Mouse (Mus musculus): ENCODE measurements at regions not wholly inside any gene's neighbourhood (a gene's known extent, or its start where the extent isn't known, plus 50 kb on each side); places are given as distances from the start of the nearest gene placed in this dataset.

- H3K4me1 ChIP-seq (ENCODE audit: control insufficient read depth, insufficient read depth, low read depth, low read length): no peaks in the 10 kb centered on the region
Observed at GRCm38 (mm10) chr1:143901127-143901920, 102.6 kb downstream of the Rgs2 start.

DNA sequence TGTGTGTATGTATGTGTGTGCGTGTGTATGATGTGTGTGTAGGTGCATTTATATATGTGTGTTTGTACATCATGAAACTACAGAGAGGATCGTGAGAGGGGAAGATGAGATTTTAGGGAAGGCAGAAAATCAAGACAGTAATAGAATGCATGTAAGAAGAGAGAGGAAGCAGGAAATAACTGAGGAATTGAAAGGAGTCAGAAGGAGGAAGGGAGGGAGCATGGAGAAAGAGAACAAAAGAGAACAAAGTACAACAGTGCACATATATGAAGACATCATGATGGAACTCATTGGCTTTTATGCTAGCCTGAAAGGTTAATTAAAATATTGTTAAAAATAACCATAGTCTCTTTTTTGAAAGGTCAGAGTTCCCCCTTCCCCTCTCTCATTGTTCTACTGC is 111.4 kb downstream of the Uchl5 start:
- no peak for ATAC-seq
- 89% methylated on average over 2 of the region's 2 CpGs for WGBS

More at GRCm38 (mm10) chr1:143901127-143901920, 102.6 kb downstream of the Rgs2 start:
- Histone ChIP-seq H3K4me2 (ENCODE audit: low read length) (no peak overlapping the region), H3K4me3 (ENCODE audit: low read length) (no peak overlapping the region), H3K27ac (ENCODE audit: low read depth, low read length) (no peak overlapping the region), H3K9me3 (ENCODE audit: control insufficient read depth, low read length) (no peaks in the 10 kb centered on the region), H3K36me3 (ENCODE audit: control insufficient read depth, insufficient read depth, low read length) (no peaks in the 10 kb centered on the region), H3K9ac (ENCODE audit: low read depth, low read length) (no peak overlapping the region), H3K27me3 (replicated peaks; ENCODE audit: control insufficient read depth, insufficient read depth, low read length) (no peaks in the 10 kb centered on the region)
- 91% methylated on average over 6 of the region's 6 CpGs for WGBS
- no peak for ATAC-seq

DNA sequence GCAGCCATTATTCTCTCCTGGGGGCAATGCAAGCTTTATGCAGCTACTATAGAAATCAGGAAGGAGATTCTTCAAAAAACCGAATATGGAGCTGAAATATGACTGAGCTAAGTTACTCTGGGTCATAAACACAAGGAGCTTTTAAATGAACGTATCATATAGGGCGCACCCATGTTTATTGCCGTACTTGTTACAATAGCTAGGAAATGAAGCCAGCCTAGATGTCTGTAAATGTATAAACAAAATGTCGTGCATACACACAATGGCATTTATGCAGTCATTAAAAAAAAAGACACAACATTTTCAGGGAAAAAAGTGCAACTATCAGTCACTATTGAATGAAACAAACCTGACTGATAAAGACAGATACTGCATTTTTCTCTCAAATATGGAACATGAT is 111.0 kb downstream of the Uchl5 start:
- Histone ChIP-seq H3K27me3 (replicated peaks; ENCODE audit: control insufficient read depth, insufficient read depth, low read length) (no peaks in the 10 kb centered on the region), H3K4me2 (ENCODE audit: low read length) (no peak overlapping the region), H3K4me3 (ENCODE audit: low read length) (no peak overlapping the region), H3K9me3 (ENCODE audit: control insufficient read depth, low read length) (no peaks in the 10 kb centered on the region), H3K4me1 (ENCODE audit: control insufficient read depth, insufficient read depth, low read depth, low read length) (no peaks in the 10 kb centered on the region), H3K9ac (ENCODE audit: low read depth, low read length) (no peak overlapping the region), H3K36me3 (ENCODE audit: control insufficient read depth, insufficient read depth, low read length) (no peaks in the 10 kb centered on the region), H3K27ac (ENCODE audit: low read depth, low read length) (no peak overlapping the region)
- 89% methylated on average over 5 of the region's 5 CpGs for WGBS
- no peak for ATAC-seq

More for the DNA sequence above, 111.4 kb downstream of the Uchl5 start:
- Histone ChIP-seq H3K4me1 (ENCODE audit: control insufficient read depth, insufficient read depth, low read depth, low read length) (no peaks in the 10 kb centered on the region), H3K4me3 (ENCODE audit: low read length) (no peak overlapping the region), H3K9me3 (ENCODE audit: control insufficient read depth, low read length) (no peaks in the 10 kb centered on the region), H3K4me2 (ENCODE audit: low read length) (no peak overlapping the region), H3K27ac (ENCODE audit: low read depth, low read length) (no peak overlapping the region), H3K36me3 (ENCODE audit: control insufficient read depth, insufficient read depth, low read length) (no peaks in the 10 kb centered on the region), H3K27me3 (replicated peaks; ENCODE audit: control insufficient read depth, insufficient read depth, low read length) (no peaks in the 10 kb centered on the region), H3K9ac (ENCODE audit: low read depth, low read length) (no peak overlapping the region)

- ATAC-seq: no peak
- WGBS: 83% methylated on average over 1 of the region's 1 CpGs
- no peaks in the 10 kb centered on the region for H3K4me1 ChIP-seq (ENCODE audit: control insufficient read depth, insufficient read depth, low read depth, low read length)
- no peak overlapping the region for H3K4me2 ChIP-seq (ENCODE audit: low read length)
- no peaks in the 10 kb centered on the region for H3K9me3 ChIP-seq (ENCODE audit: control insufficient read depth, low read length)
- H3K9ac ChIP-seq (ENCODE audit: low read depth, low read length): no peak overlapping the region
- no peak overlapping the region for H3K4me3 ChIP-seq (ENCODE audit: low read length)
- H3K27me3 ChIP-seq (replicated peaks; ENCODE audit: control insufficient read depth, insufficient read depth, low read length): no peaks in the 10 kb centered on the region
- H3K27ac ChIP-seq (ENCODE audit: low read depth, low read length): no peak overlapping the region
- H3K36me3 ChIP-seq (ENCODE audit: control insufficient read depth, insufficient read depth, low read length): no peaks in the 10 kb centered on the region
Observed at GRCm38 (mm10) chr1:143886014-143886413, 108.9 kb downstream of the Uchl5 start.

- H3K9ac ChIP-seq (ENCODE audit: low read depth, low read length): no peak overlapping the region
- no peak overlapping the region for H3K4me2 ChIP-seq (ENCODE audit: low read length)
- no peak overlapping the region for H3K4me3 ChIP-seq (ENCODE audit: low read length)
- 72% methylated on average over 6 of the region's 6 CpGs for WGBS
- no peak overlapping the region for H3K27ac ChIP-seq (ENCODE audit: low read depth, low read length)
- no peak for ATAC-seq
- H3K27me3 ChIP-seq (replicated peaks; ENCODE audit: control insufficient read depth, insufficient read depth, low read length): no peaks in the 10 kb centered on the region
- no peaks in the 10 kb centered on the region for H3K9me3 ChIP-seq (ENCODE audit: control insufficient read depth, low read length)
- H3K36me3 ChIP-seq (ENCODE audit: control insufficient read depth, insufficient read depth, low read length): no peaks in the 10 kb centered on the region
- H3K4me1 ChIP-seq (ENCODE audit: control insufficient read depth, insufficient read depth, low read depth, low read length): no peaks in the 10 kb centered on the region
Observed at GRCm38 (mm10) chr1:143881192-143881591, 104.1 kb downstream of the Uchl5 start.

- Histone ChIP-seq H3K4me2 (ENCODE audit: low read length) (no peak overlapping the region), H3K9ac (ENCODE audit: low read depth, low read length) (no peak overlapping the region), H3K9me3 (ENCODE audit: control insufficient read depth, low read length) (no peaks in the 10 kb centered on the region), H3K36me3 (ENCODE audit: control insufficient read depth, insufficient read depth, low read length) (no peaks in the 10 kb centered on the region), H3K27ac (ENCODE audit: low read depth, low read length) (no peak overlapping the region), H3K4me1 (ENCODE audit: control insufficient read depth, insufficient read depth, low read depth, low read length) (no peaks in the 10 kb centered on the region), H3K27me3 (replicated peaks; ENCODE audit: control insufficient read depth, insufficient read depth, low read length) (no peaks in the 10 kb centered on the region), H3K4me3 (ENCODE audit: low read length) (no peak overlapping the region)
- WGBS: 85% methylated on average over 5 of the region's 5 CpGs
- no peak for ATAC-seq
Observed at GRCm38 (mm10) chr1:143879622-143880021, 102.5 kb downstream of the Uchl5 start.

DNA sequence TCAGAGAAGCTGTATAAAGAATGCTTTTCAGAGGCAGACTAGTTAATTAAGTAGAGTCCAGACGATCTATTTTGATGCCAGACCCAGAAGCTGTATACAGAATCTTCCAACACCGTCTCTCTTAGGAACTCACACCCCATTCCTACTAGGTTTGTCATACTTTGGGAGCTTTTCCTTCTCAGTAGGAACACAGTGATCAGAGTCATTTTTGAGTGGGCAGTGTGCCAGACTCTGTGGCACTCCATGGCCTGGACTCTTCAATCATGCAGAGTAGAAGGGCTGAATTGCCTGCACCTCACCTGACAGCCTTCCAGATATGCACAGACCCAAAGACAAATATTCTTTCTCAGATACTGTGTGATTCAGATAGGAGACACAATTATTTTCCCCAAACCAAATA is 101.2 kb downstream of the Uchl5 start:
- no peak overlapping the region for H3K4me2 ChIP-seq (ENCODE audit: low read length)
- no peaks in the 10 kb centered on the region for H3K9me3 ChIP-seq (ENCODE audit: control insufficient read depth, low read length)
- no peaks in the 10 kb centered on the region for H3K4me1 ChIP-seq (ENCODE audit: control insufficient read depth, insufficient read depth, low read depth, low read length)
- H3K27me3 ChIP-seq (replicated peaks; ENCODE audit: control insufficient read depth, insufficient read depth, low read length): no peaks in the 10 kb centered on the region
- H3K36me3 ChIP-seq (ENCODE audit: control insufficient read depth, insufficient read depth, low read length): no peaks in the 10 kb centered on the region
- H3K4me3 ChIP-seq (ENCODE audit: low read length): no peak overlapping the region
- no peak overlapping the region for H3K27ac ChIP-seq (ENCODE audit: low read depth, low read length)
- H3K9ac ChIP-seq (ENCODE audit: low read depth, low read length): no peak overlapping the region
- ATAC-seq: no peak
- WGBS: 59% methylated on average over 2 of the region's 2 CpGs

- H3K27ac ChIP-seq (ENCODE audit: low read depth, low read length): no peak overlapping the region
Observed at GRCm38 (mm10) chr1:143860319-143860718, 83.2 kb downstream of the Uchl5 start.

DNA sequence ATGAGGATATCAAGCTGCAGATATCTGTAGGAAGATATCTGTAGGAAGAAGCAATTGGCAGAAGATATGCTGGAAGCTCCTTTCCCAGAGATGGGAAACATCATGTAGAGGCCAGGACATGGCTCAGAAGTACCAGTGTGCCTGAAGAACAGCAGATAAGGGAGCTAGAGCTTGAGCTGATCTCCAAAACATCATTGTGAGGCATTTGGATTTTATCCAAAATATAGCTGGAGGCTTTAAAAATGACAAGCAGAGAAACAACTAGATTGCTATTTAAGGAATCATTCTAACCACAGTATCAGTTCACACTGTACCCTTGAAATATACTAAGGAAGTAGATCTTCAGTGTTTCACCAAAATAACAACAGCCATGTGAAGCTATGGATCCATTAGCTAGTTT is 81.5 kb downstream of the Uchl5 start:
- H3K27me3 ChIP-seq (replicated peaks; ENCODE audit: control insufficient read depth, insufficient read depth, low read length): no peaks in the 10 kb centered on the region

More at GRCm38 (mm10) chr1:143860319-143860718, 83.2 kb downstream of the Uchl5 start:
- H3K4me1 ChIP-seq (ENCODE audit: control insufficient read depth, insufficient read depth, low read depth, low read length): no peaks in the 10 kb centered on the region
- H3K27me3 ChIP-seq (replicated peaks; ENCODE audit: control insufficient read depth, insufficient read depth, low read length): no peaks in the 10 kb centered on the region
- no peak overlapping the region for H3K9ac ChIP-seq (ENCODE audit: low read depth, low read length)
- no peaks in the 10 kb centered on the region for H3K36me3 ChIP-seq (ENCODE audit: control insufficient read depth, insufficient read depth, low read length)
- 75% methylated on average over 10 of the region's 10 CpGs for WGBS
- no peak overlapping the region for H3K4me3 ChIP-seq (ENCODE audit: low read length)
- H3K4me2 ChIP-seq (ENCODE audit: low read length): no peak overlapping the region
- no peaks in the 10 kb centered on the region for H3K9me3 ChIP-seq (ENCODE audit: control insufficient read depth, low read length)
- ATAC-seq: no peak

More for the DNA sequence above, 81.5 kb downstream of the Uchl5 start:
- H3K9me3 ChIP-seq (ENCODE audit: control insufficient read depth, low read length): no peaks in the 10 kb centered on the region
- no peak overlapping the region for H3K27ac ChIP-seq (ENCODE audit: low read depth, low read length)
- H3K4me2 ChIP-seq (ENCODE audit: low read length): no peak overlapping the region
- no peak for ATAC-seq
- H3K9ac ChIP-seq (ENCODE audit: low read depth, low read length): no peak overlapping the region
- H3K4me1 ChIP-seq (ENCODE audit: control insufficient read depth, insufficient read depth, low read depth, low read length): no peaks in the 10 kb centered on the region
- no peaks in the 10 kb centered on the region for H3K36me3 ChIP-seq (ENCODE audit: control insufficient read depth, insufficient read depth, low read length)
- H3K4me3 ChIP-seq (ENCODE audit: low read length): no peak overlapping the region
